In the genomic region with DNA sequence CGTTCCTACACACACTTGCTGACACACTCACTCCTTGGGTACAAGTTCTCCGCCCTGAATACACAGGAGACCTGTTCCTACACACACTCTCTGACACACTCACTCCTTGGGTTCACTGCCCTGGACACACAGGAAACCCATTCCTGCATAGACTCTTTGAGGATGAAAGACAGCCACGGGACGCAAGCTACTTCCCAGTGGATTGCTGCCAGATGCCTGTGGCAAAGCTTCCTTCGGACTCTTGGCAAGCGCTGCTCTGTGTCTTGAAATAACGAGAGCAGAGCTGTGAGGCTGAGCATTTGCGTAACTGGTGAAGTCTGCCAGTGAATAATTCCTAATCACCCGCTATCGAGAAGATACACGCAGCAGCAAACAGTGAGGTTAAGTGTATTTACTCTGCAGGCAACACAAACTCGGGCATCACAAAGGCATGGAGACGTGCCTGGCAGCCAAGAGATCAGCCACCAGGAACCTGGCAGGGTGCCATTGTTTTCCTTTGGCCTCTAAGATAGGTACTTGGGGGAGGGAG, we compare ENCODE assay signal across 8 mouse cellular contexts. TPM values are rescaled to one million over a fixed set of nuclear protein-coding genes. Genes with fewer than 3 reads are reported as not detected.
DNase-seq lines count a peak whose midpoint lies in the region; ATAC-seq and TF ChIP-seq lines count a peak whose summit lies in the region.

No protein-coding gene starts in this region.

- DNase-seq in neural tube, embryonic 10.5 days (ENCODE audit: extremely low spot score, low spot score), result no peak
- DNase-seq in embryonic facial prominence, embryonic 14.5 days (ENCODE audit: low spot score), result peak; percentile 94
- peak; percentile 85 to 90 for DNase-seq in kidney, postnatal 36 days
- peak; percentile 94 for DNase-seq in lung, embryonic 14.5 days
- peak; percentile 60 for DNase-seq in right cerebral cortex, postnatal 4 days
- DNase-seq in yolk sac, embryonic 10.5 days (ENCODE audit: low spot score), result no peak

- no peaks in the 10 kb centered on the region for H3K9me3 ChIP-seq in neural tube, embryonic 13.5 days
- no peaks in the 10 kb centered on the region for H3K9me3 ChIP-seq in embryonic facial prominence, embryonic 14.5 days (ENCODE audit: control insufficient read depth, low read length)
- no peaks in the 10 kb centered on the region for H3K9me3 ChIP-seq in heart, embryonic 12.5 days (replicated peaks)
- H3K9me3 ChIP-seq in lung, embryonic 14.5 days (ENCODE audit: low read depth, low read length), result no peaks in the 10 kb centered on the region

- peaks cover 66% of the 10 kb centered on the region for H3K36me3 ChIP-seq in neural tube, embryonic 13.5 days
- H3K36me3 ChIP-seq in embryonic facial prominence, embryonic 14.5 days (ENCODE audit: control insufficient read depth, insufficient read depth, low read length), result peaks cover 79% of the 10 kb centered on the region
- peaks cover 40% of the 10 kb centered on the region for H3K36me3 ChIP-seq in heart, embryonic 12.5 days
- peaks cover 51% of the 10 kb centered on the region for H3K36me3 ChIP-seq in lung, embryonic 14.5 days (ENCODE audit: insufficient read depth)

- peak; percentile 32; the same call in 1 of the 2 replicates for ATAC-seq in neural tube, embryonic 13.5 days (ENCODE audit: low read depth)
- ATAC-seq in embryonic facial prominence, embryonic 14.5 days (ENCODE audit: low read depth), result peak; percentile 66
- peak; percentile 76 for ATAC-seq in heart, embryonic 12.5 days (ENCODE audit: insufficient number of reproducible peaks, low FRiP score)
- ATAC-seq in lung, embryonic 14.5 days (ENCODE audit: insufficient read depth), result peak; percentile 83

- WGBS in neural tube, embryonic 13.5 days, result 55% methylated on average over 13 of the region's 13 CpGs
- WGBS in embryonic facial prominence, embryonic 14.5 days, result 31% methylated on average over 13 of the region's 13 CpGs
- 34% methylated on average over 13 of the region's 13 CpGs for WGBS in heart, embryonic 12.5 days
- WGBS in lung, embryonic 14.5 days, result 23% methylated on average over 13 of the region's 13 CpGs

- H3K4me2 ChIP-seq in neural tube, embryonic 13.5 days, result peak overlapping the region; percentile 23; the same call in 1 of the 2 replicates
- peak overlapping the region; percentile 35 for H3K4me2 ChIP-seq in embryonic facial prominence, embryonic 14.5 days (ENCODE audit: low read depth, low read length)
- peak overlapping the region; percentile 39 for H3K4me2 ChIP-seq in heart, embryonic 12.5 days
- H3K4me2 ChIP-seq in lung, embryonic 14.5 days, result peak overlapping the region; percentile 31; the same call in 1 of the 2 replicates

- peaks cover 19% of the 10 kb centered on the region for H3K4me1 ChIP-seq in neural tube, embryonic 13.5 days (replicated peaks)
- H3K4me1 ChIP-seq in embryonic facial prominence, embryonic 14.5 days (ENCODE audit: control insufficient read depth, insufficient read depth, low read length), result peaks cover 19% of the 10 kb centered on the region
- peaks cover 57% of the 10 kb centered on the region for H3K4me1 ChIP-seq in heart, embryonic 12.5 days (replicated peaks)
- peaks cover 15% of the 10 kb centered on the region for H3K4me1 ChIP-seq in lung, embryonic 14.5 days (ENCODE audit: insufficient read depth)

- 0 out of 2 replicates have a peak overlapping the region, but pooled peaks have one; percentile 17 for H3K9ac ChIP-seq in neural tube, embryonic 13.5 days
- no peak overlapping the region for H3K9ac ChIP-seq in embryonic facial prominence, embryonic 14.5 days (ENCODE audit: low read depth, low read length)
- H3K9ac ChIP-seq in heart, embryonic 12.5 days, result peak overlapping the region; percentile 36; the same call in 1 of the 2 replicates
- no peak overlapping the region for H3K9ac ChIP-seq in lung, embryonic 14.5 days

- no peak for TF ChIP-seq CTCF in lung, embryonic 14.5 days (IDR thresholded peaks at IDR 0.05; ENCODE audit: low read depth)

- no peak overlapping the region for H3K4me3 ChIP-seq in neural tube, embryonic 13.5 days
- H3K4me3 ChIP-seq in embryonic facial prominence, embryonic 14.5 days (ENCODE audit: low read depth, low read length), result no peak overlapping the region
- no peak overlapping the region for H3K4me3 ChIP-seq in heart, embryonic 12.5 days
- no peak overlapping the region for H3K4me3 ChIP-seq in lung, embryonic 14.5 days (ENCODE audit: low read depth, low read length)

- H3K27ac ChIP-seq in neural tube, embryonic 13.5 days (replicated peaks), result peak overlapping the region; percentile 61
- H3K27ac ChIP-seq in embryonic facial prominence, embryonic 14.5 days (replicated peaks; ENCODE audit: low read depth, low read length), result peak overlapping the region; percentile 68
- peak overlapping the region; percentile 74 for H3K27ac ChIP-seq in heart, embryonic 12.5 days (ENCODE audit: poor library complexity, severe bottlenecking)
- H3K27ac ChIP-seq in lung, embryonic 14.5 days (ENCODE audit: low read depth), result peak overlapping the region; percentile 81

- H3K27me3 ChIP-seq in neural tube, embryonic 13.5 days, result no peaks in the 10 kb centered on the region
- H3K27me3 ChIP-seq in embryonic facial prominence, embryonic 14.5 days (replicated peaks; ENCODE audit: control insufficient read depth, insufficient read depth, low read length), result no peaks in the 10 kb centered on the region
- H3K27me3 ChIP-seq in heart, embryonic 12.5 days (replicated peaks), result no peaks in the 10 kb centered on the region
- H3K27me3 ChIP-seq in lung, embryonic 14.5 days (ENCODE audit: insufficient read depth, low read length), result no peaks in the 10 kb centered on the region

RNA-seq across cellular contexts. Expression of gene Malsu1, which starts 23.4 kb away (rescaled TPM):
- 70.2 and 73.9 TPM in 2 replicates for polyA plus RNA-seq in neural tube, embryonic 13.5 days (2015; fragmentation: Nextera tagmentation; extraction: Ambion mirVana)
- polyA plus RNA-seq in embryonic facial prominence, embryonic 14.5 days (2014; fragmentation: Nextera tagmentation; extraction: Ambion mirVana), result 69.8 and 72.1 TPM in 2 replicates
- polyA plus RNA-seq in heart, embryonic 12.5 days (2016; fragmentation: Nextera tagmentation; extraction: Ambion mirVana), result 59.5 and 67.0 TPM in 2 replicates
- 69.7 and 75.3 TPM in 2 replicates for polyA plus RNA-seq in lung, embryonic 14.5 days (2014; fragmentation: Nextera tagmentation; extraction: Ambion mirVana)

Comparison
In these comparisons a context has a peak if more than half of its experiments do, and no peak if none do; other contexts are left out.
1. ATAC-seq: peak in every context shown above with its lines; median percentile 83 in lung, embryonic 14.5 days; 76 in heart, embryonic 12.5 days; 66 in embryonic facial prominence, embryonic 14.5 days; 32 in neural tube, embryonic 13.5 days.
2. H3K9ac ChIP-seq: peak in neural tube, embryonic 13.5 days (single experiment) and heart, embryonic 12.5 days (single experiment); none in embryonic facial prominence, embryonic 14.5 days (single experiment) and lung, embryonic 14.5 days (single experiment).
3. DNase-seq: peak in embryonic facial prominence, embryonic 14.5 days (single experiment), kidney, postnatal 36 days (2 of 2), lung, embryonic 14.5 days (single experiment) and right cerebral cortex, postnatal 4 days (single experiment); none in neural tube, embryonic 10.5 days (single experiment) and yolk sac, embryonic 10.5 days (single experiment).
4. Peak in every context shown above with its lines, with median percentiles within 50 percentile points of each other: H3K27ac ChIP-seq and H3K4me2 ChIP-seq.